Mouse (Mus musculus) gastrocnemius, postnatal 4 days (tissue): ENCODE measurements around the gene Mrpl44. TPM values are rescaled to one million over a fixed set of nuclear protein-coding genes. Genes with fewer than 3 reads are reported as not detected.

Source experiments
- DNase-seq, 2 experiments: peaks; one replicate each; pipeline ENCODE4 v3.0.0; 2021 to 2022; ENCODE audit warnings: low spot score in 2 of 2, mixed read lengths in 2 of 2
- total RNA-seq, 2 experiments: library from RNA; stranded (reverse); gene quantifications; 2 replicates each; pipeline ENCODE4 v1.2.3; 2021

Gene Mrpl44
- total RNA-seq, 2 experiments from 2014 or later = 36.3 to 39.9 TPM

- DNase-seq = no peak
These were observed 13.9 kb upstream of the Mrpl44 start for GRCm38 (mm10) chr1:79761917-79762271.

- DNase-seq = no peak
These were observed 13.3 kb upstream of the Mrpl44 start for GRCm38 (mm10) chr1:79762282-79763250.

GRCm38 (mm10) chr1:79764031-79764430 is 11.8 kb upstream of the Mrpl44 start:
- DNase-seq = no peak

- no peak for DNase-seq
These were observed 11.3 kb upstream of the Mrpl44 start for GRCm38 (mm10) chr1:79764483-79764882.

- no peak for DNase-seq
These were observed 7.6 kb upstream of the Mrpl44 start for GRCm38 (mm10) chr1:79768231-79768630.

GRCm38 (mm10) chr1:79774164-79774780 is 1.5 kb upstream of the Mrpl44 start:
- DNase-seq = no peak

GRCm38 (mm10) chr1:79778011-79778410 is 2.2 kb downstream of the Mrpl44 start:
- DNase-seq = no peak

GRCm38 (mm10) chr1:79782433-79782832 is 6.6 kb downstream of the Mrpl44 start:
- no peak for DNase-seq

- peak in 1 of 2 experiments; percentile 25 for DNase-seq
These were observed 10.6 kb downstream of the Mrpl44 start for GRCm38 (mm10) chr1:79786267-79786927.

- DNase-seq = no peak
These were observed 21.3 kb downstream of the Mrpl44 start for GRCm38 (mm10) chr1:79797084-79797483.

GRCm38 (mm10) chr1:79802858-79803427 is 27.1 kb downstream of the Mrpl44 start:
- DNase-seq = no peak

- DNase-seq = no peak
These were observed 27.8 kb downstream of the Mrpl44 start for GRCm38 (mm10) chr1:79803614-79804013.

GRCm38 (mm10) chr1:79806865-79807264 is 31.0 kb downstream of the Mrpl44 start:
- no peak for DNase-seq

GRCm38 (mm10) chr1:79809447-79809846 is 33.6 kb downstream of the Mrpl44 start:
- no peak for DNase-seq

- no peak for DNase-seq
These were observed 39.6 kb downstream of the Mrpl44 start for GRCm38 (mm10) chr1:79815446-79815845.

GRCm38 (mm10) chr1:79819296-79819879 is 43.6 kb downstream of the Mrpl44 start:
- DNase-seq = no peak

- peak; percentile 29 to 74 for DNase-seq
These were observed 47.1 kb downstream of the Mrpl44 start for GRCm38 (mm10) chr1:79822806-79823525.

GRCm38 (mm10) chr1:79823951-79824633 is 48.3 kb downstream of the Mrpl44 start:
- no peak for DNase-seq
